Mouse (Mus musculus): ENCODE measurements at regions not wholly inside any gene's neighbourhood (a gene's known extent, or its start where the extent isn't known, plus 50 kb on each side); places are given as distances from the start of the nearest gene placed in this dataset.

- DNase-seq (ENCODE audit: low spot score), result no peak
Measured at GRCm38 (mm10) chr9:40617676-40618062, 52.7 kb upstream of the Gm21915 start.

DNA sequence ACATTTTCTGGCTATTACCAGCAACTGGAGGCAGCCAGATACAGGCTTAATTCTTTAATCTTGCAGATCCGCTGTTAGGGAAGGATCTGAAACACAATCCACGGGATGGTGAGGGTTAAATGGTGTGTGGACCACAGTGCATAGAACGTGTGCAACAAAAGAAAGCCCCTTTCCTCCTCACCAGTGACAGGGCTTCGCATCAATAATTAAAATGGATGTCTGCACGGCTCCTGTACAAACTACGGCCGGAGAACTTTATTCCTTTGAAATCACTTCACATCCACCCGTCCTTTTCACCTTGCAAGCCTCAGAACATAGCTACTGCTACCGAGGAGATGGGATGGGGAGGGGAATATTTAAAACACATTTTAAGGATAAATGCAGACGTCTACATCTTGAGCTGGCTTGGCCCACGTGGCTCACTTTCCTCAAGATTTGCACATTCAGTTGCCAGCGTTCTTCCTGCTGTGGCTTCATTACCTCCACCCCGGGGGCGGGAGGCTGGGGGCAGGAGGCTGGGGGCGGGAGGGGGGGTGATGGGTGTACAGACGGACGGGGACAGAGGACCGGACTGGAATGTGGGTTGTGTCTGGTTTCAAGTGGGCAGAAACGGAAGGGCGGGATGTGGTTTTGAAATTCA, 53.3 kb upstream of the Gm21915 start:
- no peak for DNase-seq (ENCODE audit: low spot score)

- DNase-seq (ENCODE audit: low spot score), result peak; percentile 73
Measured at GRCm38 (mm10) chr9:40616426-40617035, 53.9 kb upstream of the Gm21915 start.

DNA sequence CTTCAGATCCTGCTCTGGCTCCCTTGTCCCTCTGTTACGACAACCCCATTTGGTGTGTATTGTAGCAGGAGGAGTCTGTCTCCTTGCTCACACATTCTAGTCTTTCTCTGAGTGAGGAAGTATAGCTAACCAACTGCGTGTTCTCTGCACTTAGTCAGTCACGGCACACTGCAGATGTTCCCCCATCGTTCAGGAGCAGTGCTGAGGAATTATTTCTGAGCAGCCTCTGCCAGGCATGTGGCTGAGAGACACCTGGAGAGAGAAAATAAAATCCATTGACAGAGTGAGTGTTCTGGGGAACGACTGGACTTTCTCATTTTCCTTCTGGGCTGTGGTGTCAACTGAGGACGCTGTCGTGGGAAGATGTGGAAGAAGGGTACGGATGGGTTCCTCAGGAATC, 54.5 kb upstream of the Gm21915 start:
- no peak for DNase-seq (ENCODE audit: low spot score)

DNA sequence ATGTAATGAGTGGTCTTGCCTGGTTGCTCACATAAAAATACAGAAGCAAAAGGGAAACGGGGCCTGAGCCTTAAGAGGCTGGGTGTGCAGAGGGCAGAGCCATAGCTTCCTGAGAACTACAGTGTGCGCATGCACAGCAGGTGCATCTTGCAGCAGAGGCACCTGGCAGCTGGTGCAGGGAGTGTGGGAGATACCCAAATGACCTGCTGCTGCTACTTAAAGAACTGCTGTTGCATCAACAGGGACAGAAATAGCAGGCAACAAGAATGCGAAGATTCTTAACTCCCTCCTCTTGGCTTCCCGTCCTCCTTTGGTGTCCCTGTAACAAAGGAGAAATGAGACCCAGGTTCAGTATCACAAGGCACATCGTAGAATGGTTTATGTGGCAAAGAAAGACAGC, 56.3 kb upstream of the Gm21915 start:
- no peak for DNase-seq (ENCODE audit: low spot score)

DNA sequence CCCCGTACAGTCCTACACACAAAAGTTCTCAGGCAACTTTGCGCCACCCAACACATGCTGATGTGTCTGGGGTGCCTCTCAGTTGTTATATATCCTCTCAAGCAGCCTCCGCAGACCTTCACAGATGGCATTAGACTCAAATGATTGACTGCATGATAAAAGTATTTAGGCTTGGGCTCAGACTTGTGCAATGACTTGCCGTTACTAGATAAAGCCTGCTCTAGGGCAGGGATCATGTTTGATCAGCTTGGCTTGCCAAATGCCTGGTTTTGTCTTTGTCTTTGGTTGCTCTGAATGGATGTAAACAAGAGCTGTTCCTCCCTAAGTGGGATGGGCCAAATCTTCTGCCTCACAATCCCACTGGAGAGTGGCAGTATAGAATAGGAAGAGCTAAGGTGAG, 57.2 kb upstream of the Gm21915 start:
- DNase-seq (ENCODE audit: low spot score), result no peak

DNA sequence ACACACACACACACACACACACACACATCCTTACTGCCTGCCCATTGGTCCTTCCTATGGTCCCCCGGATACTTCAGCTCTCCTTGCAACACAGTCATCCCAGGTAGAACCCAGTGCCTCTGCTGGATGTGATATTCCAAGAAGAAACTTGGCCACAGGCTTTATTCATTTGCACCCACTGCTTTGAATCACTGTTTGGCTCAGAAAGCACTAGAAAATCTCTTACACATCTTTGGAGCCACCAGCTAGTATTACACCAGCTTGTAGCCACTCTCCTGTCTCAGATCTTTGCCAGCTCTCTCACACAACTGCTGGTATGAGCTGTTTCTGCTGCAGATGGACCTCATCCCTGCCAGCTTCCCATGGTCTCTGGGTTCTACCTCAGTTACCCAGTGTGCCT, 57.7 kb upstream of the Gm21915 start:
- no peak for DNase-seq (ENCODE audit: low spot score)

DNA sequence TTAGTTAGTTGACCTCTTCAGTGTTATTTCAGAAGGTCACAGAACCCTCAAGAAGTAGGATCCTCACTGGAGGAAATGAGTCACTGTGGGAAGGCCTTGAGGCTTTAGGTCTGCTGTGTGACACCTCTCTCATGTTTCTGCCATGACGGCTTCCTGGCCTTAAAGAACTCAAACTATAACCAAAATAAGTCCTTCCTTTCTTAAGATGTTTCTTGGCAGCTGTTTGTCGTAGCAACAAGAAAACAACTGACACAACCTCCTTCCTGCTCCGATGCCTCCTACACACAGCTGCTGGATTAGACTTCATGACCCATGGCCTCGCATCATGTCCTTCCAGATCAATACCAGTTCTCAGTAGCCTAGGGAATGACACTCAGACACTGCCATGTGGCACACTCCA, 58.1 kb upstream of the Gm21915 start:
- no peak for DNase-seq (ENCODE audit: low spot score)

- no peak for DNase-seq (ENCODE audit: low spot score)
Measured at GRCm38 (mm10) chr9:40611626-40612025, 58.8 kb upstream of the Gm21915 start.

GRCm38 (mm10) chr9:40608596-40608995, 61.8 kb upstream of the Gm21915 start:
- no peak for DNase-seq (ENCODE audit: low spot score)

- DNase-seq (ENCODE audit: low spot score), result no peak
Measured at GRCm38 (mm10) chr9:40607941-40608340, 62.5 kb upstream of the Gm21915 start.

DNA sequence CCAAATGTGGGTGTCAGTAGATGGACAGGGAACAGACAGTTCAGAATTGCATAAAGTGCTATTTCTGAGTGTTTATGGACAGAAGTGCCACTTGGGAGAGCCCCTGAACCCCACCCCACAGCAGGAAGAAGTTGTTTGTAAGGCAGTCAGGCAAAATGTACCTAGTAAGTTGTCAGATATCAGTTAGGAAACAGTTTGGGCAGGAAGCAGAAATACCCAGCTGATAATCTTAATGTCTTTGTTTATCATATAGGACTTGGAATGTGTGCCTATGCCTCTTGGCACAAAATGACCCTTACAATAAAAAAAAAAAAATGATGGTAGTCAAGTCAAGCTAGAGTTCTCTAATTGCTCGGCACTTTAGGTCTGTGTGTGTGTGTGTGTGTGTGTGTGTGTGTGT, 66.9 kb upstream of the Gm21915 start:
- no peak for DNase-seq (ENCODE audit: low spot score)

- no peak for DNase-seq (ENCODE audit: low spot score)
Measured at GRCm38 (mm10) chr9:40598431-40598831, 67.2 kb upstream of the Gramd1b start.

- no peak for DNase-seq (ENCODE audit: low spot score)
Measured at GRCm38 (mm10) chr9:40587421-40587820, 56.2 kb upstream of the Gramd1b start.

GRCm38 (mm10) chr9:40586581-40586980, 55.4 kb upstream of the Gramd1b start:
- no peak for DNase-seq (ENCODE audit: low spot score)

GRCm38 (mm10) chr9:40583554-40583953, 52.4 kb upstream of the Gramd1b start:
- DNase-seq (ENCODE audit: low spot score), result peak; percentile 89

DNA sequence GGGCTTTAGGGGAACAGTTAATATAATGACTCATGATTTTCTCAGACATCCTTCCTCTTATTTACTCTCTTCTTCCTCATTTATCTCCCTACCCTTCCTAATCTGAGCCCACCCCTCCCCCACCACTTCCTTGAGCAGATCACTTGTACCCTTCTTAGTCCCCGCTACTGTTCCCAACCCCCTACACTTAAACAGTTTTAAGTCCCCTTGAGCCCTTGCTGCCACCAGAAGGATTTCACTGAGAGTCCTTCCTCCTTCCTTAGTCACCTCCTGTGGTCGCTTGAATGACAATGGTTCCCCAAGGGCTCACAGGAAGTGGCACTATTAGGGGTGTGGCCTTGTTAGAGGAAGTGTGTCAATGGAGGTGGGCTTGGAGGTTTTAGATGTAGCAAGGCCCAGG, 50.7 kb upstream of the Gramd1b start:
- DNase-seq (ENCODE audit: low spot score), result no peak
